Mouse (Mus musculus): ENCODE measurements around the gene Msgn1. TPM values are rescaled to one million over a fixed set of nuclear protein-coding genes. Genes with fewer than 3 reads are reported as not detected.

The Msgn1 gene
- polyA plus RNA-seq, 2 experiments: not detected

- Histone ChIP-seq H3K4me3 (ENCODE audit: insufficient read depth in 1 of 2, low read depth in 2 of 2, low read length in 2 of 2) (no peak overlapping the region), H3K9me3 (ENCODE audit: control insufficient read depth, low read length) (no peaks in the 10 kb centered on the region), H3K9ac (replicated peaks) (no peak overlapping the region), H3K27me3 (ENCODE audit: control insufficient read depth, insufficient read depth, low read length) (no peaks in the 10 kb centered on the region), H3K36me3 (replicated peaks; ENCODE audit: control insufficient read depth, insufficient read depth, low read depth) (no peaks in the 10 kb centered on the region), H3K4me1 (replicated peaks; ENCODE audit: control insufficient read depth in 2 of 2, insufficient read depth in 2 of 2, low read length in 1 of 2) (no peaks in the 10 kb centered on the region), H3K4me2 (ENCODE audit: low read depth) (no peak overlapping the region), H3K27ac (no peak overlapping the region)
- ATAC-seq (ENCODE audit: insufficient read depth) (no peak), DNase-seq (ENCODE audit: low read depth in 3 of 3, low spot score in 3 of 3) (no peak)
- 37% methylated on average over 5 of the region's 5 CpGs for WGBS (ENCODE audit: insufficient replicate concordance)
- no peak for TF ChIP-seq EP300 (IDR thresholded peaks at IDR 0.05; ENCODE audit: low read depth)
- no peak for TF ChIP-seq CTCF (IDR thresholded peaks at IDR 0.05; ENCODE audit: low read depth)
These were observed 17.9 kb upstream of the Msgn1 start for GRCm38 (mm10) chr12:11226529-11227268.

DNA sequence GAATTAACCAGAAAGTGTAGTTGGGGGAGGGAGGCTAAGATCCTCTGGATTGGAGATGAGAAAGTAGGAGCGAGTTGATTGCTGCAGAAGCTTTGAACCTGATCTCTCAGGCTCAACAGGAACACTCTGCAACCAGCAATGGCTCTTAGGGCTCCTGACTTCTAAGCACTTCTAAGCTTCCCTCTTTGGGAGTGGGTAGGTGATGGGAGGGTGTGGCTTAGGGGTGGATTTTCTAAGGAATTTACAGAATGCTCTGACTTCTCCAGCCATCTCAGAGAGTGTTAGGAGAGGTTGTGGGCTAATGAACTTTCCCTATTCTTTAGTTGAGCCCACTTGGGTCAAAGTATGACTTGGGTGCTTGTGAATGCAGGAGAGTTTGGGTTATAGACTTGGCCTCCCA, 17.4 kb upstream of the Msgn1 start:
- TF ChIP-seq EP300 (IDR thresholded peaks at IDR 0.05; ENCODE audit: low read depth) (no peak), CTCF (IDR thresholded peaks at IDR 0.05; ENCODE audit: low read depth) (no peak)
- no peak overlapping the region for H3K4me2 ChIP-seq (ENCODE audit: low read depth)

DNA sequence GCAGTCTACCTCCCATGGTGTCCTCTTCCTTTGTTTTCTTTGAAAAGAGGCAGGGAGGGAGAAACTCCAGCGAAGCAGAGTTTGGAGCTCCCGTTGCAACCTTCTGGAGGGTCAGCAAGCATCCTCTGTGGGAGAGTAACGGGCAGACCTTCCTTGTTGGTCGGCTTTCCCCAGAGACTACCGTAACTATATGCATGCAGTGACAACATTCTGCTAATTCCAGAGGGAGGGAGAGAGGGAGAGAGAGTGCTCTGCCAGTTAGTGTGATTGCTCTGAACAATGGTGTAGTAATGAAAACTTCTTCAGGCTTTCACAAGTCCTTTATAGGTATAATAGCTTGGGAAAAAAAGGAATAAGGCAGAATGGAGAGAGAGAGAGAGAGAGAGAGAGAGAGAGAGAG, 15.9 kb upstream of the Msgn1 start:
- DNase-seq (ENCODE audit: low read depth in 3 of 3, low spot score in 3 of 3): no peak
- Histone ChIP-seq H3K27ac (no peak overlapping the region), H3K4me2 (ENCODE audit: low read depth) (no peak overlapping the region), H3K9ac (replicated peaks) (no peak overlapping the region), H3K4me3 (ENCODE audit: insufficient read depth in 1 of 2, low read depth in 2 of 2, low read length in 2 of 2) (no peak overlapping the region), H3K27me3 (ENCODE audit: control insufficient read depth, insufficient read depth, low read length) (no peaks in the 10 kb centered on the region), H3K36me3 (replicated peaks; ENCODE audit: control insufficient read depth, insufficient read depth, low read depth) (no peaks in the 10 kb centered on the region), H3K9me3 (ENCODE audit: control insufficient read depth, low read length) (no peaks in the 10 kb centered on the region), H3K4me1 (replicated peaks; ENCODE audit: control insufficient read depth in 2 of 2, insufficient read depth in 2 of 2, low read length in 1 of 2) (no peaks in the 10 kb centered on the region)
- no peak for ATAC-seq (ENCODE audit: insufficient read depth)
- no peak for TF ChIP-seq CTCF (IDR thresholded peaks at IDR 0.05; ENCODE audit: low read depth)
- no peak for TF ChIP-seq EP300 (IDR thresholded peaks at IDR 0.05; ENCODE audit: low read depth)
- 33% methylated on average over 5 of the region's 5 CpGs for WGBS (ENCODE audit: insufficient replicate concordance)

More for the DNA sequence above, 17.4 kb upstream of the Msgn1 start:
- Histone ChIP-seq H3K36me3 (replicated peaks; ENCODE audit: control insufficient read depth, insufficient read depth, low read depth) (no peaks in the 10 kb centered on the region), H3K4me3 (ENCODE audit: insufficient read depth in 1 of 2, low read depth in 2 of 2, low read length in 2 of 2) (no peak overlapping the region), H3K9me3 (ENCODE audit: control insufficient read depth, low read length) (no peaks in the 10 kb centered on the region), H3K9ac (replicated peaks) (no peak overlapping the region), H3K4me1 (replicated peaks; ENCODE audit: control insufficient read depth in 2 of 2, insufficient read depth in 2 of 2, low read length in 1 of 2) (no peaks in the 10 kb centered on the region), H3K27ac (no peak overlapping the region), H3K27me3 (ENCODE audit: control insufficient read depth, insufficient read depth, low read length) (no peaks in the 10 kb centered on the region)
- ATAC-seq (ENCODE audit: insufficient read depth) (no peak), DNase-seq (ENCODE audit: low read depth in 3 of 3, low spot score in 3 of 3) (no peak)
- WGBS (ENCODE audit: insufficient replicate concordance): 50% methylated on average over 1 of the region's 1 CpGs

- Histone ChIP-seq H3K27ac (no peak overlapping the region), H3K4me1 (replicated peaks; ENCODE audit: control insufficient read depth in 2 of 2, insufficient read depth in 2 of 2, low read length in 1 of 2) (no peaks in the 10 kb centered on the region), H3K36me3 (replicated peaks; ENCODE audit: control insufficient read depth, insufficient read depth, low read depth) (no peaks in the 10 kb centered on the region), H3K4me2 (ENCODE audit: low read depth) (no peak overlapping the region), H3K27me3 (ENCODE audit: control insufficient read depth, insufficient read depth, low read length) (no peaks in the 10 kb centered on the region), H3K4me3 (ENCODE audit: insufficient read depth in 1 of 2, low read depth in 2 of 2, low read length in 2 of 2) (no peak overlapping the region), H3K9ac (replicated peaks) (no peak overlapping the region), H3K9me3 (ENCODE audit: control insufficient read depth, low read length) (no peaks in the 10 kb centered on the region)
- ATAC-seq (ENCODE audit: insufficient read depth): no peak
- no peak for TF ChIP-seq CTCF (IDR thresholded peaks at IDR 0.05; ENCODE audit: low read depth)
- TF ChIP-seq EP300 (IDR thresholded peaks at IDR 0.05; ENCODE audit: low read depth): no peak
- DNase-seq (ENCODE audit: low read depth in 3 of 3, low spot score in 3 of 3): no peak
- WGBS (ENCODE audit: insufficient replicate concordance): 59% methylated on average over 10 of the region's 10 CpGs
These were observed 14.3 kb upstream of the Msgn1 start for GRCm38 (mm10) chr12:11223090-11223489.

DNA sequence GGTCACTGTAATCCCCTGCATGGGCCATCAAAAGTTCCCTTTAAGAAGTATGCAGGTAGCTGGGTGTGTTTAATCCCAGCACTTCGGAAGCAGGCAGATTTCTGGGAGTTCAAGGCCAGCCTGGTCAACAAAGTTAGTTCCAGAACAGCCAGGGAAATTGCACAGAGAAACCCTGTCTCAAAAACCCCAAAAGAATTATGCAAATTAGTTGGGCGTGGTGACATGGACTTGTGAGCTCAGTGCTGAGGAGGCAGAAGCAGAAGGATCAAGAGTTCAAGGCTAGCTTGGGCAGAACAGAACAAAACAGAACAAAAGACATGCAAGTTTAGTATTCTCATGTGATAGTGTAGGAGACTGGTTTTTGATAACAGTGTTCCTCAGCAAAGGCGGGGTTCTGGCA, 13.8 kb upstream of the Msgn1 start:
- no peak for ATAC-seq (ENCODE audit: insufficient read depth)
- Histone ChIP-seq H3K9ac (replicated peaks) (no peak overlapping the region), H3K4me3 (ENCODE audit: insufficient read depth in 1 of 2, low read depth in 2 of 2, low read length in 2 of 2) (no peak overlapping the region), H3K4me1 (replicated peaks; ENCODE audit: control insufficient read depth in 2 of 2, insufficient read depth in 2 of 2, low read length in 1 of 2) (no peaks in the 10 kb centered on the region), H3K27me3 (ENCODE audit: control insufficient read depth, insufficient read depth, low read length) (no peaks in the 10 kb centered on the region), H3K27ac (no peak overlapping the region), H3K4me2 (ENCODE audit: low read depth) (no peak overlapping the region), H3K36me3 (replicated peaks; ENCODE audit: control insufficient read depth, insufficient read depth, low read depth) (no peaks in the 10 kb centered on the region), H3K9me3 (ENCODE audit: control insufficient read depth, low read length) (no peaks in the 10 kb centered on the region)
- DNase-seq (ENCODE audit: low read depth in 3 of 3, low spot score in 3 of 3): no peak
- TF ChIP-seq EP300 (IDR thresholded peaks at IDR 0.05; ENCODE audit: low read depth) (no peak), CTCF (IDR thresholded peaks at IDR 0.05; ENCODE audit: low read depth) (no peak)
- 45% methylated on average over 3 of the region's 3 CpGs for WGBS (ENCODE audit: insufficient replicate concordance)
